Mouse (Mus musculus) olfactory bulb, adult 2 months (tissue): Measurements from ENCODE around the gene Sigirr.

Source experiments
- CTCF ChIP-seq: fragments of 200-500 bp; IDR thresholded peaks from 2 replicates; pipeline ENCODE4 v1.5.1; 2012; ENCODE audit warnings: low read depth, mild to moderate bottlenecking, low read length, moderate library complexity; ENCODE audit not compliant: insufficient read depth
- POLR2A ChIP-seq: fragments of 200-500 bp; IDR thresholded peaks from 2 replicates; pipeline ENCODE4 v1.6.1; 2012; ENCODE audit warnings: mild to moderate bottlenecking, low read depth, low read length, moderate library complexity; ENCODE audit not compliant: insufficient read depth

- TF ChIP-seq CTCF (no peak), POLR2A (no peak)
These were observed 31.8 kb upstream of the Sigirr start for GRCm38 (mm10) chr7:141131904-141132755.
